Mouse (Mus musculus): ENCODE measurements around the gene Adamts17.

- TF ChIP-seq GATA1 (IDR thresholded peaks at IDR 0.05; ENCODE audit: borderline replicate concordance, low read length) (no peak), FLI1 (IDR thresholded peaks at IDR 0.05; ENCODE audit: low read length) (no peak)
Observed at GRCm38 (mm10) chr7:67009841-67010240, 170.3 kb downstream of the Adamts17 start.

Data from megakaryocyte, embryonic 14.5 days (primary cell).